8 mouse cellular contexts compared by ENCODE assay signal in the genomic region with DNA sequence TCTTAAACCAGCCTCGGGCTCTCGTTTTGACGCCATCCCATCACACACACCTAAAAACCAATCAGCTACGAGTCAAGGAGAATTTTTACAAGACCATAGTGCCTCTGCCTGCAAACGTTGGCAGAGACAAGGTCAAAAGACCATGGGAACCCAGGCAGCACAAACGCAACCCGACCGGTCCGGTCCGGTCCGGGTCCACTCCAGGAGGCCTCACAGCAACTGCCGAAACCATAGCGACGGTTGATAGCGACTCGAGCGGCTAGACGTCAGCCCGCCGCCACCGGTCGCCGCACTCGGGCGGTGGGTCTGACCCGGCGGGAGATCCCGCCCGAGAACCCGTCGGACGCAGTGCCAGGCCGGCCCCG. TPM values are rescaled to one million over a fixed set of nuclear protein-coding genes. Genes with fewer than 3 reads are reported as not detected.
DNase-seq lines count a peak whose midpoint lies in the region; ATAC-seq and TF ChIP-seq lines count a peak whose summit lies in the region.

A gene (plus strand): TSS at position 111 of the 365 bp plus-strand sequence.

- H3K27ac ChIP-seq in ES-Bruce4 (ENCODE audit: insufficient read depth, low read length): peak within 1 kb of the TSS; percentile 51; the same call in 1 of the 2 replicates
- peak within 1 kb of the TSS; percentile 89 for H3K27ac ChIP-seq in forebrain, embryonic 15.5 days (replicated peaks)
- peak within 1 kb of the TSS; percentile 67 for H3K27ac ChIP-seq in liver, embryonic 14.5 days

- no peak for TF ChIP-seq CTCF in ES-Bruce4 (IDR thresholded peaks at IDR 0.05; ENCODE audit: low read depth, low read length)
- TF ChIP-seq CTCF in liver, embryonic 14.5 days (IDR thresholded peaks at IDR 0.05; ENCODE audit: low read depth): no peak

- H3K36me3 ChIP-seq in ES-Bruce4 (ENCODE audit: control insufficient read depth, insufficient read depth, low read length, poor library complexity, severe bottlenecking): peaks cover 29% of the 10 kb centered on the region
- peaks cover 22% of the 10 kb centered on the region for H3K36me3 ChIP-seq in forebrain, embryonic 15.5 days
- H3K36me3 ChIP-seq in liver, embryonic 14.5 days (replicated peaks; ENCODE audit: control insufficient read depth, insufficient read depth, low read depth): peaks cover 29% of the 10 kb centered on the region

- no peak for DNase-seq in cerebellum, postnatal 36 days
- no peak for DNase-seq in liver, embryonic 14.5 days (ENCODE audit: low read depth in 3 of 3, low spot score in 3 of 3)
- DNase-seq in adrenal gland, postnatal 25 days: no peak
- DNase-seq in thymus, postnatal 36 days: no peak
- no peak for DNase-seq in gastrocnemius, adult 18-20 months (ENCODE audit: low spot score)

- peak within 1 kb of the TSS; percentile 98 for H3K9ac ChIP-seq in ES-Bruce4 (ENCODE audit: low read depth, poor library complexity, severe bottlenecking)
- H3K9ac ChIP-seq in forebrain, embryonic 15.5 days (replicated peaks): peak within 1 kb of the TSS; percentile 87
- peak within 1 kb of the TSS; percentile 99 for H3K9ac ChIP-seq in liver, embryonic 14.5 days (replicated peaks)

- H3K4me3 ChIP-seq in ES-Bruce4 (ENCODE audit: low read depth, low read length): peak within 1 kb of the TSS; percentile 99
- H3K4me3 ChIP-seq in forebrain, embryonic 15.5 days: peak within 1 kb of the TSS; percentile 87
- H3K4me3 ChIP-seq in liver, embryonic 14.5 days (ENCODE audit: insufficient read depth in 1 of 2, low read depth in 2 of 2, low read length in 2 of 2): peak within 1 kb of the TSS; percentile 84 to 98

- H3K4me2 ChIP-seq in forebrain, embryonic 15.5 days (replicated peaks): peak within 1 kb of the TSS; percentile 75
- H3K4me2 ChIP-seq in liver, embryonic 14.5 days (ENCODE audit: low read depth): peak within 1 kb of the TSS; percentile 91

- TF ChIP-seq POLR2A in ES-Bruce4 (IDR thresholded peaks at IDR 0.05; ENCODE audit: insufficient read depth, low read length): no peak

- H3K9me3 ChIP-seq in ES-Bruce4 (replicated peaks; ENCODE audit: control insufficient read depth, insufficient read depth, low read length, poor library complexity, severe bottlenecking): no peaks in the 10 kb centered on the region
- no peaks in the 10 kb centered on the region for H3K9me3 ChIP-seq in forebrain, embryonic 15.5 days
- no peaks in the 10 kb centered on the region for H3K9me3 ChIP-seq in liver, embryonic 14.5 days (ENCODE audit: control insufficient read depth, low read length)

- no peaks in the 10 kb centered on the region for H3K4me1 ChIP-seq in ES-Bruce4 (ENCODE audit: control insufficient read depth, insufficient read depth, low read length)
- H3K4me1 ChIP-seq in forebrain, embryonic 15.5 days: peaks cover 17% of the 10 kb centered on the region
- peaks cover 5 to 9% of the 10 kb centered on the region in 2 experiments for H3K4me1 ChIP-seq in liver, embryonic 14.5 days (replicated peaks; ENCODE audit: control insufficient read depth in 2 of 2, insufficient read depth in 2 of 2, low read length in 1 of 2)

- ATAC-seq in cerebellum, adult (ENCODE audit: insufficient number of reproducible peaks, low FRiP score, low TSS enrichment): 0 out of 2 replicates have a peak, but pooled peaks have one; percentile 4
- ATAC-seq in forebrain, embryonic 15.5 days (replicated peaks): no peak; the same call in 1 of the 2 replicates
- ATAC-seq in liver, embryonic 14.5 days (ENCODE audit: insufficient read depth): peak; percentile 43; the same call in 1 of the 2 replicates

- no peak for TF ChIP-seq EP300 in ES-Bruce4 (IDR thresholded peaks at IDR 0.05; ENCODE audit: insufficient read depth, low read depth, low read length)
- TF ChIP-seq EP300 in liver, embryonic 14.5 days (IDR thresholded peaks at IDR 0.05; ENCODE audit: low read depth): no peak

- no peaks in the 10 kb centered on the region for H3K27me3 ChIP-seq in ES-Bruce4 (ENCODE audit: control insufficient read depth, insufficient read depth, low read length, poor library complexity, severe bottlenecking)
- H3K27me3 ChIP-seq in forebrain, embryonic 15.5 days: peaks cover 6% of the 10 kb centered on the region; the same call in 1 of the 2 replicates
- no peaks in the 10 kb centered on the region for H3K27me3 ChIP-seq in liver, embryonic 14.5 days (ENCODE audit: control insufficient read depth, insufficient read depth, low read length)

- under 1% methylated on average over 34 of the region's 34 CpGs for WGBS in forebrain, embryonic 15.5 days
- under 1% methylated on average over 34 of the region's 34 CpGs for WGBS in liver, embryonic 14.5 days (ENCODE audit: insufficient replicate concordance)

RNA-seq across cellular contexts. Expression of the gene that starts here (rescaled TPM):
- 0.25 and 0.49 TPM in 2 replicates for polyA plus RNA-seq in ES-Bruce4 (2011; ENCODE audit: insufficient read depth, insufficient read length, low read depth, missing spikeins)
- polyA plus RNA-seq in forebrain, embryonic 15.5 days (2015; fragmentation: Nextera tagmentation; extraction: Ambion mirVana): 0.93 and 1.1 TPM in 2 replicates
- 0.13 and 0.73 TPM in 2 replicates for polyA plus RNA-seq in liver, embryonic 14.5 days (2012; rRNA removed)
- polyA plus RNA-seq in liver, embryonic 14.5 days (2014; fragmentation: Nextera tagmentation; extraction: Ambion mirVana): 0.57 and 0.71 TPM in 2 replicates
- 0.24 and 0.94 TPM in 2 replicates for total RNA-seq in adrenal gland, postnatal 25 days (2021)
- total RNA-seq in gastrocnemius, adult 18-20 months (2021): under 1 TPM in 1 of 2 experiments, not detected in 1; 0.05 TPM

Comparison
In these comparisons a context has a peak if more than half of its experiments do, and no peak if none do; other contexts are left out.
1. Peak in ATAC-seq, H3K4me3 ChIP-seq, H3K27ac ChIP-seq, H3K9ac ChIP-seq and H3K4me2 ChIP-seq in liver, embryonic 14.5 days; RNA of the gene not detected or under 1 TPM.